Mouse (Mus musculus): ENCODE measurements at regions not wholly inside any gene's neighbourhood (a gene's known extent, or its start where the extent isn't known, plus 50 kb on each side); places are given as distances from the start of the nearest gene placed in this dataset.

DNA sequence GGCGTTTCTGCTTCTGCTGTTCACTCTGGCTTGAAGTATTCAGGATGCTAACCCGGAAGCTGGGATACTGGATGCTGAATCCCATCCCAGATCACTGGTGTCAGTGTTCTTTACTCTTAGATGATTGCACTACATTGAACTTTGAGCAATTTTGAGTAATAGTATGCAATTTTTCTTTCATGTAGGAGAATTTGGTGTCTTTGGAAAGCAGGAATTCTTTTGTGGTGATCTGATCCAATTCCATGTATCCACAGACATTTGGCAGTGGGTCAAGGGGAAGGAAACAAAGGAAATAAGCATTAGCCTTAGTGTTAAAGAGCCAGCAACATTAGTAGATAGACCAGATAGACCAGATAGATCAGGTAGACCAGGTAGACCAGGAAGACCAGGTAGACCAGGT is 212.1 kb downstream of the Papss1 start:
- Histone ChIP-seq H3K27me3 (ENCODE audit: control insufficient read depth, insufficient read depth, low read length, poor library complexity, severe bottlenecking) (no peaks in the 10 kb centered on the region), H3K36me3 (ENCODE audit: control insufficient read depth, insufficient read depth, low read length, poor library complexity, severe bottlenecking) (no peaks in the 10 kb centered on the region)
- no peak for DNase-seq (ENCODE audit: low read depth, low spot score)

GRCm38 (mm10) chr3:131779803-131780202 is 215.2 kb downstream of the Papss1 start:
- no peaks in the 10 kb centered on the region for H3K27me3 ChIP-seq (ENCODE audit: control insufficient read depth, insufficient read depth, low read length, poor library complexity, severe bottlenecking)
- DNase-seq (ENCODE audit: low read depth, low spot score): no peak
- H3K36me3 ChIP-seq (ENCODE audit: control insufficient read depth, insufficient read depth, low read length, poor library complexity, severe bottlenecking): no peaks in the 10 kb centered on the region

- Histone ChIP-seq H3K27me3 (ENCODE audit: control insufficient read depth, insufficient read depth, low read length, poor library complexity, severe bottlenecking) (no peaks in the 10 kb centered on the region), H3K36me3 (ENCODE audit: control insufficient read depth, insufficient read depth, low read length, poor library complexity, severe bottlenecking) (no peaks in the 10 kb centered on the region)
- DNase-seq (ENCODE audit: low read depth, low spot score): no peak
Measured at GRCm38 (mm10) chr3:131785524-131785923, 221.0 kb downstream of the Papss1 start.

DNA sequence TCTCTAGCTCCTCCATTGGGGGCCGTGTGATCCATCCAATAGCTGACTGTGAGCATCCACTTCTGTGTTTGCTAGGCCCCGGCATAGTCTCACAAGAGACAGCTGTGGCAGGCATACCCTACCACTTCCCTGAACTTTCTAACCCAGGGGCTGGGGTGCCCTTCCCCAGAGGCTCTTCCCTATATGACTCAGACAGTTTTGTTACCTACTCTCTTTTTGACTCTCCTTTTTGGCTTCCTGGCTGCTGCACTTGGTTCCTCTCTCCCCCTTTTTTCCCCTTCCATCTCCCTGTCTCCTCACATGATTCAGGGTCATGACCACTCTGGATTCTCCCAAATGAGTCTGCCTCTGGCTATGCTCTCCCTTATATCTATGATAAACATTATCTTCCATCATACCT is 223.8 kb downstream of the Papss1 start:
- no peak for DNase-seq (ENCODE audit: low read depth, low spot score)
- no peaks in the 10 kb centered on the region for H3K36me3 ChIP-seq (ENCODE audit: control insufficient read depth, insufficient read depth, low read length, poor library complexity, severe bottlenecking)
- H3K27me3 ChIP-seq (ENCODE audit: control insufficient read depth, insufficient read depth, low read length, poor library complexity, severe bottlenecking): no peaks in the 10 kb centered on the region

- DNase-seq (ENCODE audit: low read depth, low spot score): no peak
- Histone ChIP-seq H3K36me3 (ENCODE audit: control insufficient read depth, insufficient read depth, low read length, poor library complexity, severe bottlenecking) (no peaks in the 10 kb centered on the region), H3K27me3 (ENCODE audit: control insufficient read depth, insufficient read depth, low read length, poor library complexity, severe bottlenecking) (no peaks in the 10 kb centered on the region)
Measured at GRCm38 (mm10) chr3:131789177-131789576, 224.6 kb downstream of the Papss1 start.

GRCm38 (mm10) chr3:131794056-131794455 is 229.5 kb downstream of the Papss1 start:
- H3K36me3 ChIP-seq (ENCODE audit: control insufficient read depth, insufficient read depth, low read length, poor library complexity, severe bottlenecking): no peaks in the 10 kb centered on the region
- no peak for DNase-seq (ENCODE audit: low read depth, low spot score)
- H3K27me3 ChIP-seq (ENCODE audit: control insufficient read depth, insufficient read depth, low read length, poor library complexity, severe bottlenecking): no peaks in the 10 kb centered on the region

DNA sequence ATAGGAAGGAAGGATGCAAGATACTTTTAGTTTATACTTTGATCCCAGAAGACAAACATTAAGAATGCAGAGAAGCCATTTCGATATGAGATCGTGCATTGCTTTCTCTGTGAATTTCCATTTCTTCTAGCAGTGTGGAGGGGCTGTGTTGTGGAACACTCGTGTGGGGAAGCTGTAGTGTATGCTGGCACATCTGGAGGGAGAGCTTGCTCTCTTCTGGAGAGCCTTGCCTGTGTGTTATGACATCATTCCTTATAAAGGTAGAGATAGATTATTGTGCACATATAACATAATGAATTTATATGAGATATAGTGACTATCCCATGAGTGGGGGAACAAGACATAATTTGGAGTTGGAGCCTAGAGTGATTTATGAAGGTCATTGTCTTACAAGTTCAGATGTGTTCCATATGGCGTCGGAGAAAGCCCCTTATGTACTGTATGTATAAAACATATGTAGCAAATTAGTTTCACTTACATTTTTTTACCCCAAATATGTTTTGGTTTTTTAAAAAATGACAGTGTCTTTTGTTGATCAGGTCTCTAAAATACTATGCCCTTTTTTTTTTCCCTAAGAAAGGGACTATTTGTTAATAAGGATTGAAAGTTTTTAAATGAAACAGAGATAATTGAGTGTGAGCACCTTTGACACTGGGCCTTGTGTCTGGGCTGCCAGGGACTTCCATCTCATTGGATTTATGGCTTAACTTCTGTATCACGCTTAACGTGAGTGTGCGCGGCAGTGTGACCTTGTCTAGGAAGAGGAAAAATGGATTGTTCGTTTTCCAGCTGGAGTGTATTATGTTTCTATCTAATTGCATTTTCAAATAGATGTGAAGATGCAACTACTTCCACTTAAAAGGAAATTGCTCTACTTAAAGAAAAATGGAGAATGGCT is 230.8 kb downstream of the Papss1 start:
- Histone ChIP-seq H3K27me3 (ENCODE audit: control insufficient read depth, insufficient read depth, low read length, poor library complexity, severe bottlenecking) (no peaks in the 10 kb centered on the region), H3K36me3 (ENCODE audit: control insufficient read depth, insufficient read depth, low read length, poor library complexity, severe bottlenecking) (no peaks in the 10 kb centered on the region)
- DNase-seq (ENCODE audit: low read depth, low spot score): no peak

- DNase-seq (ENCODE audit: low read depth, low spot score): no peak
- Histone ChIP-seq H3K36me3 (ENCODE audit: control insufficient read depth, insufficient read depth, low read length, poor library complexity, severe bottlenecking) (no peaks in the 10 kb centered on the region), H3K27me3 (ENCODE audit: control insufficient read depth, insufficient read depth, low read length, poor library complexity, severe bottlenecking) (no peaks in the 10 kb centered on the region)
Measured at GRCm38 (mm10) chr3:131799774-131800173, 235.2 kb downstream of the Papss1 start.

DNA sequence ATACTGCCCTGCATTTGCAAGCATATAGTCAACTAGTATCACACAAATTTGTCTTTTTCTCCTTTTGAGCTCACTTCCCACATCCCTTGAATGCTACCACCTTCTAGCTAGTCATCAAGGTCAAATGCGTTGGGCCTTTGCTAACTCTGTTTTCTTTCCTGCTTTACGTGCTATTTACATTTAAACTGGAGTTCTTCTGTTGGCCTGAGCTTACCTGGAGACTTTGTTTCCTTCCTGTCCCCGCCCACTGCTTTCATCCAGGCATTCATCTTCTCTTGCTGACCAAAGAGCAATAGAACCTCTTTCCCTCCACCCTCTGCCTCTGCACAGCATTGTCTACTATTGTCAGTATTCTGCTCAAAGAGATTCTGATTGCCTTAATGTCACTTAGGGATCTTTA is 237.0 kb downstream of the Papss1 start:
- Histone ChIP-seq H3K27me3 (ENCODE audit: control insufficient read depth, insufficient read depth, low read length, poor library complexity, severe bottlenecking) (no peaks in the 10 kb centered on the region), H3K36me3 (ENCODE audit: control insufficient read depth, insufficient read depth, low read length, poor library complexity, severe bottlenecking) (no peaks in the 10 kb centered on the region)
- no peak for DNase-seq (ENCODE audit: low read depth, low spot score)

DNA sequence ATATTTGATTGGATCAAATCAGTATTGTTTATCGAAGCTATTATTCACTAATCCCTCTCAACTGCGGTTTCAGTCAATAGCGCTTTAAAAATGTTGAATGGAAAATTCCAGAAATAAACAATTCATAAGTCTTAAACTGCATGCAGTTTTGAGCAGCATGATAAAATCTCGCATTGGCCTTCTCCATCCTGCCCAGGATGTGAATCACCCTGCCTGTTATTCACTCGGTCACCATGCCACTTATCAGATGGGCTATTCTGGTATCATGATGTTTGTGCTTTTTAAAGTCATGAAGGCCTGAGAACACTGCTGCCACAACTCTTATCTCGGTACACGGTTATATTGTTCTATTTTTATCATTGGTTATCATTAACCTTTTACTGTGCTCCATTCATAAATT is 238.3 kb downstream of the Papss1 start:
- Histone ChIP-seq H3K36me3 (ENCODE audit: control insufficient read depth, insufficient read depth, low read length, poor library complexity, severe bottlenecking) (no peaks in the 10 kb centered on the region), H3K27me3 (ENCODE audit: control insufficient read depth, insufficient read depth, low read length, poor library complexity, severe bottlenecking) (no peaks in the 10 kb centered on the region)
- DNase-seq (ENCODE audit: low read depth, low spot score): no peak

- H3K36me3 ChIP-seq (ENCODE audit: control insufficient read depth, insufficient read depth, low read length, poor library complexity, severe bottlenecking): no peaks in the 10 kb centered on the region
- H3K27me3 ChIP-seq (ENCODE audit: control insufficient read depth, insufficient read depth, low read length, poor library complexity, severe bottlenecking): no peaks in the 10 kb centered on the region
- no peak for DNase-seq (ENCODE audit: low read depth, low spot score)
Measured at GRCm38 (mm10) chr3:131808127-131808526, 243.6 kb downstream of the Papss1 start.

DNA sequence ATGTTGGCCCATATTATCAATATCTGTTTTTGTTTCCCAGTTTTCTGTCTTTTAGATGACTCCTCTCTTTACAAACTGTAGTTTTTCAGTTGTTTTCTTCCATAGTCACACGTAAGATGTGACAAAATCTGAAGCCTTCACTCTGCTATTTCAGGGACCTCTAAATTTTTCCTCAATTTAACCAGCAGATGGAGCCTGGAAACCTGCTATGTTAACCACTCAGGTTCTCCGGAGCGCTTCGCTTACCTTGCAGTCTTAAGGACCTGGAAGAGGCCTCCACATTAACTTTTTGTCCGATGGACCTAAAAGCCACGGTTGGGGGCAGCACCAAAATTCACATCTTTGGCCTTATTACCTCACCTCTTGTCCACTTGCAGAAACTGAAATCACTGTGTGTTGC is 248.4 kb downstream of the Papss1 start:
- Histone ChIP-seq H3K27me3 (ENCODE audit: control insufficient read depth, insufficient read depth, low read length, poor library complexity, severe bottlenecking) (no peaks in the 10 kb centered on the region), H3K36me3 (ENCODE audit: control insufficient read depth, insufficient read depth, low read length, poor library complexity, severe bottlenecking) (no peaks in the 10 kb centered on the region)
- no peak for DNase-seq (ENCODE audit: low read depth, low spot score)

- Histone ChIP-seq H3K27me3 (ENCODE audit: control insufficient read depth, insufficient read depth, low read length, poor library complexity, severe bottlenecking) (no peaks in the 10 kb centered on the region), H3K36me3 (ENCODE audit: control insufficient read depth, insufficient read depth, low read length, poor library complexity, severe bottlenecking) (no peaks in the 10 kb centered on the region)
- no peak for DNase-seq (ENCODE audit: low read depth, low spot score)
Measured at GRCm38 (mm10) chr3:131818806-131819205, 254.2 kb downstream of the Papss1 start.

DNA sequence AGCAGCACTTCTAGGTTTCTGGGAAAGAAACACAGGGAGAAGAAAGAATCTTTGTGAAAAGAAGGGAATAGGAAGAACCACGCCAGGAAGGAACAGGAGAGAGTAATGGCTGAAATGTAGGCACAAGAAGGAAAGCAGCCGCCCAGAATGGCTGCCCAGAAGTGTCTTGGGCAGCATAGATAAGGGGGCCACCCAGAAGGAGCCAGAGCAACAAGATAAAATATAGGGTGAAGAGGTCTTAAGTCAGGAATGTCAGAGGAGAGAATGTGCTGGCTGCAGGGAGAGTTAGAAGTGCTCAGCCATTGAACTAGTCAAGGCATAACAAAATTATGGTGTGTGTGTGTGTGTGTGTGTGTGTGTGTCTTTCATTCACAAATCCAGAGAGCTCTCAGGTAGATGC is 227.7 kb upstream of the Dkk2 start:
- Histone ChIP-seq H3K27me3 (ENCODE audit: control insufficient read depth, insufficient read depth, low read length, poor library complexity, severe bottlenecking) (no peaks in the 10 kb centered on the region), H3K36me3 (ENCODE audit: control insufficient read depth, insufficient read depth, low read length, poor library complexity, severe bottlenecking) (no peaks in the 10 kb centered on the region)
- DNase-seq (ENCODE audit: low read depth, low spot score): no peak

DNA sequence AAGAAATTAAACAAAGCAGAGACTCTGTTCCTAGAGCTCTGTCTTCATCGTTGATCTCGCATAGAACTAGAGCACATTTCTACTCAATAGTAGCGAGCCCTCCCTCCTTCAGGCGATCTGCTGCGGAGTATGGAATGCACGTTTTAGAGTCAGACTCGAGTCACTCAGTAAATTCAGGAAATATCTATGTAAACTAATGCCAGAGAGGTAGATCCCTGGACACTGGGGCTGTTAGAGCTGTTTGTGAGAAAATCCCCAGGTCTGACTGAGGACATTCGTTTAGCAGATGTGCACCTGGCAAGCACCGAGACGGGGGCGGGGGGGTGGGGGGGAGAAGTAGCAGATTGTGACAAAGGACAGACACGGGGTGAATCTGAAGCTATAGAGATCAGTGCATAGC is 226.0 kb upstream of the Dkk2 start:
- no peak for DNase-seq (ENCODE audit: low read depth, low spot score)
- Histone ChIP-seq H3K36me3 (ENCODE audit: control insufficient read depth, insufficient read depth, low read length, poor library complexity, severe bottlenecking) (no peaks in the 10 kb centered on the region), H3K27me3 (ENCODE audit: control insufficient read depth, insufficient read depth, low read length, poor library complexity, severe bottlenecking) (no peaks in the 10 kb centered on the region)

- H3K36me3 ChIP-seq (ENCODE audit: control insufficient read depth, insufficient read depth, low read length, poor library complexity, severe bottlenecking): no peaks in the 10 kb centered on the region
- DNase-seq (ENCODE audit: low read depth, low spot score): no peak
- no peaks in the 10 kb centered on the region for H3K27me3 ChIP-seq (ENCODE audit: control insufficient read depth, insufficient read depth, low read length, poor library complexity, severe bottlenecking)
Measured at GRCm38 (mm10) chr3:131865106-131865505, 220.0 kb upstream of the Dkk2 start.
